Mouse (Mus musculus): Measurements from ENCODE around the gene Samd14.

- TF ChIP-seq POLR2A (IDR thresholded peaks at IDR 0.05; ENCODE audit: low read depth, low read length), result no peak
- no peak for TF ChIP-seq CTCF (conservative IDR thresholded peaks at IDR 0.05; ENCODE audit: insufficient read depth, insufficient read length, low read depth, low read length)
Measured at GRCm38 (mm10) chr11:95026090-95026542, 16.4 kb downstream of the Samd14 start.
